Mouse (Mus musculus) CH12.LX (cell line): ENCODE results near the gene Sult6b2.

ENCODE experiments used
- CTCF ChIP-seq, 2 experiments: IDR thresholded peaks in 1 of 2; conservative IDR thresholded peaks in 1 of 2; 2 replicates each; pipeline ENCODE4 v1.5.1; 2011 to 2012; ENCODE audit warnings: low read depth in 2 of 2, low read length in 2 of 2, improper control_type of control experiment in 1 of 2, inconsistent platforms in 1 of 2, mild to moderate bottlenecking in 1 of 2, moderate library complexity in 1 of 2
- EP300 ChIP-seq: IDR thresholded peaks from 2 replicates; pipeline ENCODE4 v1.6.1; 2011; ENCODE audit warnings: low read length, improper control_type of control experiment
- GABPA ChIP-seq: IDR thresholded peaks from 2 replicates; pipeline ENCODE4 v1.6.1; 2012; ENCODE audit warnings: low read depth, low read length, improper control_type of control experiment, inconsistent platforms; ENCODE audit not compliant: insufficient replicate concordance
- HCFC1 ChIP-seq: IDR thresholded peaks from 2 replicates; pipeline ENCODE4 v1.6.1; 2012; ENCODE audit warnings: low read depth, mild to moderate bottlenecking, inconsistent platforms, low read length, improper control_type of control experiment
- MAX ChIP-seq: IDR thresholded peaks from 2 replicates; pipeline ENCODE4 v1.6.1; 2011; ENCODE audit warnings: low read length, improper control_type of control experiment
- MAZ ChIP-seq: IDR thresholded peaks from 2 replicates; pipeline ENCODE4 v1.6.1; 2012; ENCODE audit warnings: low read depth, mild to moderate bottlenecking, inconsistent platforms, low read length, improper control_type of control experiment, moderate library complexity
- MEF2A ChIP-seq: IDR thresholded peaks from 2 replicates; pipeline ENCODE4 v1.6.1; 2014; ENCODE audit warnings: low read depth, mild to moderate bottlenecking, inconsistent platforms, low read length, improper control_type of control experiment, borderline replicate concordance
- MXI1 ChIP-seq: IDR thresholded peaks from 2 replicates; pipeline ENCODE4 v1.6.1; 2011; ENCODE audit warnings: mild to moderate bottlenecking, low read depth, low read length, improper control_type of control experiment
- POLR2A ChIP-seq: IDR thresholded peaks from 2 replicates; pipeline ENCODE4 v1.6.1; 2011; ENCODE audit warnings: low read depth, mild to moderate bottlenecking, improper control_type of control experiment, low read length
- RCOR1 ChIP-seq: conservative IDR thresholded peaks from 2 replicates; pipeline ENCODE4 v1.6.1; 2012; ENCODE audit warnings: low read depth, mild to moderate bottlenecking, inconsistent platforms, low read length, improper control_type of control experiment
- SMC3 ChIP-seq: IDR thresholded peaks from 2 replicates; pipeline ENCODE4 v1.6.1; 2011; ENCODE audit warnings: low read depth, low read length, improper control_type of control experiment
- UBTF ChIP-seq: IDR thresholded peaks from 2 replicates; pipeline ENCODE4 v1.6.1; 2012; ENCODE audit warnings: low read depth, mild to moderate bottlenecking, inconsistent platforms, low read length, improper control_type of control experiment, moderate library complexity
- USF1 ChIP-seq: IDR thresholded peaks from 2 replicates; pipeline ENCODE4 v1.6.1; 2014; ENCODE audit warnings: low read depth, mild to moderate bottlenecking, inconsistent platforms, low read length, improper control_type of control experiment
- ZNF384 ChIP-seq: IDR thresholded peaks from 2 replicates; pipeline ENCODE4 v1.6.1; 2012; ENCODE audit warnings: low read depth, low read length, improper control_type of control experiment, inconsistent platforms

- TF ChIP-seq CTCF (conservative IDR thresholded peaks at IDR 0.05 in 1 of 2, IDR thresholded peaks at IDR 0.05 in 1 of 2; ENCODE audit: low read depth in 2 of 2, low read length in 2 of 2) (peak in 1 of 2 experiments; percentile 75; a peak in 2 of 4 replicates), POLR2A (no peak), USF1 (no peak), HCFC1 (no peak), GABPA (no peak), MAZ (no peak), MEF2A (peak; percentile 71; the same call in 1 of the 2 replicates), UBTF (no peak), ZNF384 (no peak), EP300 (peak; percentile 35), RCOR1 (no peak), SMC3 (peak; percentile 49), MAX (no peak), MXI1 (no peak)
Measured at GRCm38 (mm10) chr6:142847914-142848674, 43.8 kb upstream of the Sult6b2 start.
